Mouse (Mus musculus): Measurements from ENCODE around the gene Mrfap1. TPM values are rescaled to one million over a fixed set of nuclear protein-coding genes. Genes with fewer than 3 reads are reported as not detected.
"Not testable (repeated sequence)": the region's sequence is repeated elsewhere in the genome, so short reads cannot be mapped to it uniquely, and the experiment has no call there.

Gene Mrfap1
- polyA plus RNA-seq, 1 experiment = 263 TPM

DNA sequence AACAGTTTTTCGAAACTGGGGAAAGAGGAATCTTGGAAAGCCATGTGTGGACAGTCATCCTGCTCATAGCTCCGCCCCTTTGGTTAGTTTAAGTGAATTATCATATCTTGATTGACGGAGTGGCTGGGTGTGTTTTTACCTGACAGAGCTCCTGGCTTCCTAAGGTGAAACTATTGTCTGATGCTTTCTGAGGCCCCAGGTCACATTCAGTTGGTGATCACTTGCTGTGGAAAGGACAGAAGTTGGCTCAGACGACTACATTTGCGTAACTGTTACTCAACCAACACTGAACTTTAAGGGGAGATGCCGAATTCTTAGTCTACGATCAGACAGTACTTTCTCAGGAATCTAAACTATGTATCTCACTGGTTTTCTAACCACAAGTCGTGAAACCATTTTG, 719 bp upstream of the Mrfap1 start:
- H3K4me2 ChIP-seq (ENCODE audit: low read depth) = peak overlapping the region; percentile 98
- peaks cover 5% of the 10 kb centered on the region for H3K27me3 ChIP-seq (ENCODE audit: control insufficient read depth, insufficient read depth, insufficient read length)
- H3ac ChIP-seq (ENCODE audit: control insufficient read depth, insufficient read length) = no peak overlapping the region
- H3K36me3 ChIP-seq (ENCODE audit: control insufficient read depth, insufficient read depth) = peaks cover 19% of the 10 kb centered on the region
- TF ChIP-seq TCF12 (IDR thresholded peaks at IDR 0.05; ENCODE audit: insufficient read depth, poor library complexity, severe bottlenecking) (no peak), MYOG (IDR thresholded peaks at IDR 0.05; ENCODE audit: control insufficient read depth in 1 of 3, insufficient read depth in 1 of 3, insufficient read length in 2 of 3, low read depth in 2 of 3) (no peak), POLR2A (IDR thresholded peaks at IDR 0.05; ENCODE audit: insufficient read length, low read depth) (no peak), REST (IDR thresholded peaks at IDR 0.05; ENCODE audit: insufficient read depth, insufficient read length) (no peak)
- peaks cover 22% of the 10 kb centered on the region for H3K79me2 ChIP-seq (ENCODE audit: control insufficient read depth, insufficient read depth)
- H3K4me3 ChIP-seq = peak overlapping the region; percentile 55

DNA sequence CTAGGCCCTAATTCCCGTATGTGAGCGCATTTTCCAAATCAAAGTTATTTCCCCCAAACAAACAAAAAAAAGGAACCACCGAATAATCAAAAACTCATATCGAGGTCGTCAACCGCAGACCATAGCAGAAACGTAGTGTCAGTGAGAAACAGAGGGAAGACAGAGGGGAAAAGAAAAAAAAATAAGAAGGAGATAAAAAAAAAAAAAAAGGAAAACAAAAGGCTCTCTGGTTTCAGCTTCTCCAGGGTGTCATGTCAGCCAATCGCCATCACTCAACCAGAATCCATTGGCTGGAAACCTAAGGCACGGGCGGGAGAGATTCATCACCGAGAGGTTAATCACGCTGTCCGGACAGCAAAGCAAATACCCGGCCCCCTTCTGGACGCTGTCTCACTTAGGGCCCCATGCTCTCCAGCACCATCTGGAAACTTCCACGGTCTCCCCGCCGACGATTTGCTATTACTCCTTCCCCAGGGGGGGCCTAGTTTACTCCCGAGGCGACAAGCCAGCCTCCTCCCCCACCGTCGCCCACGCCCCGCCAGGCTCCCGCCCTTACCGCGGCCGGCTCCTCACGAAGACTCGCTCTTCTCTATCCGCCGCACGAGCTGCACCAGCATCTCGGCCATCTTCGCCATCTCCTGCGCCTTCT, 801 bp downstream of the Mrfap1 start:
- peaks cover 22% of the 10 kb centered on the region for H3K79me2 ChIP-seq (ENCODE audit: control insufficient read depth, insufficient read depth)
- peak overlapping the region; percentile 44 for H3ac ChIP-seq (ENCODE audit: control insufficient read depth, insufficient read length)

DNA sequence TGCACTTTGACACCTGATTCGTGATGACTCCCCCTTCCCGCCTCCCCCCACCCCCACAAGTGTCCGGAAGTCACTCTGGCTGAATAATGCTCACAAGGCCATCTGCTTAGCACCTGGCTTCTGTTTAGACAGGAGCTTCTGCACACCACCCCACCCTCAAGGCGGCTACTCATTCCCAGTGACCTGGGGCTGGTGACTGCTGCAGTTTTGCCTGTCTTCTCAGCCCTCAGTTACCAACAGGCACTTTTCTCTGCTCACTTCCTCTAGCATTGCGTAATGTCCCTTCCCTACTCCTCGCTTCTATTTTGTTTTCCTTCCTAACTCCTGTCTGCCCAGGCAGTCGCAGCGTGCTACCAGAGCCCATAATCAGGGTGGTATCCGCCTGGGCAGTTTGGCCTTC, 4.7 kb downstream of the Mrfap1 start:
- Histone ChIP-seq H3K36me3 (ENCODE audit: control insufficient read depth, insufficient read depth) (peaks cover 19% of the 10 kb centered on the region), H3K4me2 (ENCODE audit: low read depth) (no peak overlapping the region), H3K4me3 (no peak overlapping the region), H3ac (ENCODE audit: control insufficient read depth, insufficient read length) (no peak overlapping the region), H3K79me2 (ENCODE audit: control insufficient read depth, insufficient read depth) (peaks cover 22% of the 10 kb centered on the region), H3K27me3 (ENCODE audit: control insufficient read depth, insufficient read depth, insufficient read length) (no peaks in the 10 kb centered on the region)
- TF ChIP-seq MYOG (IDR thresholded peaks at IDR 0.05; ENCODE audit: control insufficient read depth in 1 of 3, insufficient read depth in 1 of 3, insufficient read length in 2 of 3, low read depth in 2 of 3) = no peak
- 0 out of 2 replicates have a peak, but pooled peaks have one; percentile 13 for TF ChIP-seq CEBPB (IDR thresholded peaks at IDR 0.05; ENCODE audit: insufficient read depth, poor library complexity, severe bottlenecking)

More for the DNA sequence above, 801 bp downstream of the Mrfap1 start:
- H3K4me3 ChIP-seq = peak overlapping the region; percentile 55
- H3K27me3 ChIP-seq (ENCODE audit: control insufficient read depth, insufficient read depth, insufficient read length) = not testable (repeated sequence)
- H3K36me3 ChIP-seq (ENCODE audit: control insufficient read depth, insufficient read depth) = peaks cover 19% of the 10 kb centered on the region
- peak overlapping the region; percentile 78 for H3K4me2 ChIP-seq (ENCODE audit: low read depth)

DNA sequence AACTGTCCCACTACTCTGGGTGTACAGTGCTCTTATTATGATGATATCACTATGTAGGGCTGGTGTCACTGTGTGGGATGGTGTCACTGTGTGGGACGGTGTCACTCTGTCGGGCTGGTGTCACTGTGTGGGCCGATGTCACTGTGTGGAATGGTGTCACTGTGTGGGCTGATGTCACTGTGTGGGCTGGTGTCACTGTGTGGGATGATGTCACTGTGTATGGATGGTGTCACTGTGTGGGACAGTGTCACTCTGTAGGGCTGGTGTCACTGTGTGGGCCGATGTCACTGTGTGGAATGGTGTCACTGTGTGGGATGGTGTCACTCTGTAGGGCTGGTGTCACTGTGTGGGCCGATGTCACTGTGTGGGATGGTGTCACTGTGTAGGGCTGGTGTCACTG, 10.5 kb downstream of the Mrfap1 start:
- H3K27me3 ChIP-seq (ENCODE audit: control insufficient read depth, insufficient read depth, insufficient read length) = no peaks in the 10 kb centered on the region
- H3K4me2 ChIP-seq (ENCODE audit: low read depth) = no peak overlapping the region
- no peak overlapping the region for H3K4me3 ChIP-seq
- no peaks in the 10 kb centered on the region for H3K36me3 ChIP-seq (ENCODE audit: control insufficient read depth, insufficient read depth)
- TF ChIP-seq CEBPB (IDR thresholded peaks at IDR 0.05; ENCODE audit: insufficient read depth, poor library complexity, severe bottlenecking) (no peak), REST (IDR thresholded peaks at IDR 0.05; ENCODE audit: insufficient read depth, insufficient read length) (no peak), POLR2AphosphoS2 (IDR thresholded peaks at IDR 0.05; ENCODE audit: insufficient read length, low read depth) (no peak), TCF12 (IDR thresholded peaks at IDR 0.05; ENCODE audit: insufficient read depth, poor library complexity, severe bottlenecking) (no peak), TCF3 (IDR thresholded peaks at IDR 0.05; ENCODE audit: insufficient read length, low read depth) (no peak), MAX (IDR thresholded peaks at IDR 0.05; ENCODE audit: low read depth) (no peak), POLR2A (IDR thresholded peaks at IDR 0.05; ENCODE audit: insufficient read length, low read depth) (no peak), SRF (IDR thresholded peaks at IDR 0.05; ENCODE audit: control insufficient read depth, insufficient read length, low read depth) (no peak), E2F4 (IDR thresholded peaks at IDR 0.05; ENCODE audit: insufficient read depth) (no peak)
- no peaks in the 10 kb centered on the region for H3K79me2 ChIP-seq (ENCODE audit: control insufficient read depth, insufficient read depth)
- H3ac ChIP-seq (ENCODE audit: control insufficient read depth, insufficient read length) = no peak overlapping the region

DNA sequence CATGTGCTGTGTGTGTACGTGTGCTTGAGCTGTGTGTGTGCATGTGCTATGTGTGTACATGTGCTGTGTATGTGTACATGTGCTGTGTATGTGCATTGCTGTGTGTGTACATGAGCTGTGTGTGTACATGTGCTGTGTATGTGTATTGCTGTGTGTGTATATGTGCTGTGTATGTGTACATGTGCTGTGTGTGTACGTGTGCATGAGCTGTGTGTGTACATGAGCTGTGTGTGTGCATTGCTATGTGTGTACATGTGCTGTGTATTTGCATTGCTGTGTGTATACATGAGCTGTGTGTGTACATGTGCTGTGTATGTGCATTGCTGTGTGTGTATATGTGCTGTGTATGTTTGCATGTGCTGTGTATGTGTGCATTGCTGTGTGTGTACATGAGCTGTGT, 17.1 kb downstream of the Mrfap1 start:
- Histone ChIP-seq H3K4me2 (ENCODE audit: low read depth) (no peak overlapping the region), H3K36me3 (ENCODE audit: control insufficient read depth, insufficient read depth) (no peaks in the 10 kb centered on the region), H3K79me2 (ENCODE audit: control insufficient read depth, insufficient read depth) (no peaks in the 10 kb centered on the region), H3K27me3 (ENCODE audit: control insufficient read depth, insufficient read depth, insufficient read length) (peaks cover 10% of the 10 kb centered on the region), H3K4me3 (no peak overlapping the region), H3ac (ENCODE audit: control insufficient read depth, insufficient read length) (peak overlapping the region; percentile 45)
- no peak for TF ChIP-seq TCF12 (IDR thresholded peaks at IDR 0.05; ENCODE audit: insufficient read depth, poor library complexity, severe bottlenecking)
- no peak for TF ChIP-seq TCF3 (IDR thresholded peaks at IDR 0.05; ENCODE audit: insufficient read length, low read depth)
- peak in 1 of 3 experiments; percentile 5 for TF ChIP-seq MYOG (IDR thresholded peaks at IDR 0.05; ENCODE audit: control insufficient read depth in 1 of 3, insufficient read depth in 1 of 3, insufficient read length in 2 of 3, low read depth in 2 of 3)

DNA sequence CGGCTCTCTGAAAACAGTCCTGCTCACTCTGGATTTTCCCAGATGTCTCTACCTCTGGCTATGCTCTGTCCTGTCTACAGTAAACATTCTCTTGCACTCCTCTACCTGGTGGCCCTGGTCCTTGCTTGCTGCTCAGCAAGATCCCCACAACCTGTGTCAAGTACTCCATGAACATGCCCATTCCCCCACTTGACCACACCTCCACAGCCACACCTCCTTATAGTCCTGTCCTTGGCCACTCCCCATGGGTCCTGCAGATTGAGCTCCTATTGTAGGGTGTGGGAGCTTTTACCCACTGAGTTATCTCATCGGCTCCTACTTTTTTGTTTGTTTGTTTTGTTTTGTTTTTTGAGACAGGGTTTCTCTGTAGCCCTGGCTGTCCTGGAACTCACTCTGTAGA, 17.7 kb downstream of the Mrfap1 start:
- Histone ChIP-seq H3K4me2 (ENCODE audit: low read depth) (no peak overlapping the region), H3K79me2 (ENCODE audit: control insufficient read depth, insufficient read depth) (no peaks in the 10 kb centered on the region), H3ac (ENCODE audit: control insufficient read depth, insufficient read length) (no peak overlapping the region), H3K27me3 (ENCODE audit: control insufficient read depth, insufficient read depth, insufficient read length) (peaks cover 10% of the 10 kb centered on the region), H3K36me3 (ENCODE audit: control insufficient read depth, insufficient read depth) (no peaks in the 10 kb centered on the region), H3K4me3 (no peak overlapping the region)
- TF ChIP-seq TCF3 (IDR thresholded peaks at IDR 0.05; ENCODE audit: insufficient read length, low read depth) (no peak), POLR2A (IDR thresholded peaks at IDR 0.05; ENCODE audit: insufficient read length, low read depth) (no peak), USF1 (IDR thresholded peaks at IDR 0.05; ENCODE audit: low read depth) (no peak), E2F4 (IDR thresholded peaks at IDR 0.05; ENCODE audit: insufficient read depth) (no peak), MYOG (IDR thresholded peaks at IDR 0.05; ENCODE audit: control insufficient read depth in 1 of 3, insufficient read depth in 1 of 3, insufficient read length in 2 of 3, low read depth in 2 of 3) (no peak), MAX (IDR thresholded peaks at IDR 0.05; ENCODE audit: low read depth) (no peak), REST (IDR thresholded peaks at IDR 0.05; ENCODE audit: insufficient read depth, insufficient read length) (no peak), MYOD1 (IDR thresholded peaks at IDR 0.05; ENCODE audit: control insufficient read depth in 1 of 3, insufficient read length in 2 of 3, low read depth in 2 of 3) (no peak), CEBPB (IDR thresholded peaks at IDR 0.05; ENCODE audit: insufficient read depth, poor library complexity, severe bottlenecking) (no peak), TCF12 (IDR thresholded peaks at IDR 0.05; ENCODE audit: insufficient read depth, poor library complexity, severe bottlenecking) (no peak), SRF (IDR thresholded peaks at IDR 0.05; ENCODE audit: control insufficient read depth, insufficient read length, low read depth) (no peak), POLR2AphosphoS2 (IDR thresholded peaks at IDR 0.05; ENCODE audit: insufficient read length, low read depth) (no peak)
